Mouse (Mus musculus) limb, embryonic 14.5 days (tissue): ENCODE data around the gene Eif4g3. TPM values are rescaled to one million over a fixed set of nuclear protein-coding genes. Genes with fewer than 3 reads are reported as not detected.

ENCODE experiments used
- ATAC-seq: fragments of 200-750 bp; cut with Nextera tagmentation; 2 replicates; pipeline ENCODE4 v1.8.0; 2017; ENCODE audit warnings: low read depth, moderate number of reproducible peaks, moderate TSS enrichment; ENCODE audit not compliant: low FRiP score
- DNase-seq: peaks from one replicate; pipeline ENCODE4 v3.0.0-alpha.2; 2015; ENCODE audit warnings: low spot score
- H3K27ac ChIP-seq: fragments of 300-500 bp; sonication (generic); replicated peaks from 2 replicates; pipeline ENCODE4 v1.5.1; 2014; ENCODE audit warnings: low read depth, mild to moderate bottlenecking, low read length, moderate library complexity, mixed read lengths
- H3K27me3 ChIP-seq: fragments of 300-500 bp; sonication (generic); 2 replicates; pipeline ENCODE4 v1.6.1; 2014; ENCODE audit warnings: low read length, mixed read lengths; ENCODE audit not compliant: control insufficient read depth, insufficient read depth
- H3K36me3 ChIP-seq: fragments of 300-500 bp; sonication (generic); 2 replicates; pipeline ENCODE4 v1.6.1; 2014; ENCODE audit warnings: mild to moderate bottlenecking, low read length, moderate library complexity, mixed read lengths; ENCODE audit not compliant: control insufficient read depth, insufficient read depth
- H3K4me1 ChIP-seq: fragments of 300-500 bp; sonication (generic); 2 replicates; pipeline ENCODE4 v1.6.1; 2014; ENCODE audit warnings: antibody characterized with exemption, low read length, mixed read lengths; ENCODE audit not compliant: control insufficient read depth, insufficient read depth
- H3K4me2 ChIP-seq: fragments of 300-500 bp; sonication (generic); replicated peaks from 2 replicates; pipeline ENCODE4 v1.6.1; 2014; ENCODE audit warnings: low read depth, mild to moderate bottlenecking, low read length, moderate library complexity; ENCODE audit not compliant: severe bottlenecking
- H3K4me3 ChIP-seq: fragments of 300-500 bp; sonication (generic); replicated peaks from 2 replicates; pipeline ENCODE4 v1.5.1; 2014; ENCODE audit warnings: low read length
- H3K9ac ChIP-seq: fragments of 300-500 bp; sonication (generic); 2 replicates; pipeline ENCODE4 v1.6.1; 2014; ENCODE audit warnings: mild to moderate bottlenecking, low read depth, low read length, moderate library complexity; ENCODE audit not compliant: severe bottlenecking
- H3K9me3 ChIP-seq: fragments of 300-500 bp; sonication (generic); 2 replicates; pipeline ENCODE4 v1.6.1; 2016; ENCODE audit warnings: low read length; ENCODE audit not compliant: control insufficient read depth
- POLR2A ChIP-seq: fragments of 200-500 bp; IDR thresholded peaks from 2 replicates; pipeline ENCODE4 v1.8.0; 2012; ENCODE audit warnings: inconsistent platforms, mild to moderate bottlenecking, moderate library complexity, borderline replicate concordance; ENCODE audit not compliant: insufficient read depth, insufficient read length; ENCODE audit errors: extremely low read depth
- WGBS: fragments of 180-500 bp; shearing (Covaris S2); extraction: QIAGEN DNeasy Blood & Tissue Kit; methylation state at CpG from one replicate; pipeline ENCODE4 v1.1.7; 2014; 5-methylcytosine and 5-hydroxymethylcytosine counted together
- polyA plus RNA-seq, 2 experiments: library from polyadenylated mRNA; depleted of rRNA in 1 of 2; stranded (reverse) in 1 of 2; unstranded in 1 of 2; fragments of >200 nt; fragmentation: Nextera tagmentation in 1 of 2; extraction: Ambion mirVana in 1 of 2; gene quantifications; 2 replicates each; pipeline versions ENCODE4 v1.2.1 to v1.2.3; 2012 to 2014

The Eif4g3 gene
- polyA plus RNA-seq, 2 experiments, result 38.7 to 106 TPM

DNA sequence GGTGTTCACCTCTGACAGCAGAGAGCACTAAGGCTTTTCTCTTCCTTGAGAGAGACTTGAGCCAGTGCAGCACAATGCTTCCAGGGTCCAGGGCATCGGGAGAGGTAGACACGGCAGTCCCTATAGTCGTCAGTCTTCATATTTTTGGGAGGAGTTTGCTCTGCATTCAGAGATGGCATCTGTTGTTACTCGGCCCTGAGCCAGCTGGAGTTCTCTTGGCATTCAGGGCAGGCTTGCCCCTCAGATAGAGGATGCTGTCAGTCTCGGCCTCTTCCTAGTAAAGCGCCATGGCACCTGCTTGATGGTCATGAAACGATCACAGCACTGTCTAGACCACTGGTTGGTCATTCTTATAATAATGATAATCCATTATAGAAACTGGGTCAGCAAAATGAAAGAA is 131.2 kb downstream of the Eif4g3 start:
- H3K36me3 ChIP-seq, result peaks cover 61% of the 10 kb centered on the region
- no peaks in the 10 kb centered on the region for H3K4me1 ChIP-seq
- 88% methylated on average over 7 of the region's 7 CpGs for WGBS

DNA sequence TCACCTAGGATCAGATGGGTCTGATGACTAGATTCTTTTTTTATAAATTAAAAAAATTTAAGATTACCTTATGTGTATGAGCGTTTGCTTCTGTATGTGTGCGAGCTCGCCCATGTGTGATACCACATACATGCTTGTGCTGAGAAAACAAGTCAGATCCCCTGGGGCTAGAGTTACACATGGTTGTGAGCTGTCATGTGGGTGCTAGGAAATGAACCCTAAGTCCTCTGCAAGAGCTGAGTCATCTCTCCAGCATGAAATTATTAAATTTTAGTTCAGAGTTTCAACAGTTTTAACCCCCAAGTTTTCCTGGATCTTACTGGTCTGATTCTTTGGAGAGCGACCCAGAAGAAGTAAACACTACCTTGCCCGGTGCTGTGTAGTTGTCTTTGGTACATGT is 134.5 kb downstream of the Eif4g3 start:
- DNase-seq (no peak), ATAC-seq (no peak)
- Histone ChIP-seq H3K4me2 (no peak overlapping the region), H3K4me3 (no peak overlapping the region), H3K27ac (no peak overlapping the region), H3K36me3 (peaks cover 53% of the 10 kb centered on the region), H3K4me1 (no peaks in the 10 kb centered on the region), H3K27me3 (no peaks in the 10 kb centered on the region), H3K9ac (no peak overlapping the region), H3K9me3 (no peaks in the 10 kb centered on the region)
- WGBS, result 96% methylated on average over 5 of the region's 5 CpGs
- no peak for TF ChIP-seq POLR2A

More for the DNA sequence above, 131.2 kb downstream of the Eif4g3 start:
- TF ChIP-seq POLR2A, result no peak
- ATAC-seq, result no peak
- Histone ChIP-seq H3K4me2 (no peak overlapping the region), H3K27ac (no peak overlapping the region), H3K27me3 (no peaks in the 10 kb centered on the region), H3K9me3 (no peaks in the 10 kb centered on the region), H3K4me3 (no peak overlapping the region), H3K9ac (no peak overlapping the region)
- no peak for DNase-seq

DNA sequence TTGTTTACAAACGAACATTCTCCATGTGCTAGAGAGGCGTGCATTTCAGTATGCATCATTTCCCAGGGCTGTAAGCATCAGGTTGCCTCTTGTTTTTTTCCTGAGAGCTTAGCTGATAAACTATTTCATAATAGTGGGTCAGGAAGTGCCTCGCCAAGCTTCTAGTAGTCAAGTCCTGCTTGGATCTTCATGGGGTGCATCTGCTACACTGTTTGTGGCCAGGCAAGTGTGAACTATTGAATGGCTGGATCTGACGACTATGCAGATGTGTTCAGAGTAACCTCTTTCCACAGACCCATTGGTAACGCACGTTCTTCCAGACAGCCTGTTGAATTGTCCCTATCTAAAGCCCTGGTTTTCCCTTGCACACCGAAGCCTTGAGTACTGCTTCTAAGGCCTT is 135.0 kb downstream of the Eif4g3 start:
- Histone ChIP-seq H3K36me3 (peaks cover 57% of the 10 kb centered on the region), H3K4me3 (no peak overlapping the region), H3K4me2 (no peak overlapping the region), H3K27me3 (no peaks in the 10 kb centered on the region), H3K9ac (no peak overlapping the region), H3K27ac (no peak overlapping the region), H3K9me3 (no peaks in the 10 kb centered on the region), H3K4me1 (no peaks in the 10 kb centered on the region)
- no peak for TF ChIP-seq POLR2A
- DNase-seq, result no peak
- no peak for ATAC-seq
- 89% methylated on average over 7 of the region's 7 CpGs for WGBS

DNA sequence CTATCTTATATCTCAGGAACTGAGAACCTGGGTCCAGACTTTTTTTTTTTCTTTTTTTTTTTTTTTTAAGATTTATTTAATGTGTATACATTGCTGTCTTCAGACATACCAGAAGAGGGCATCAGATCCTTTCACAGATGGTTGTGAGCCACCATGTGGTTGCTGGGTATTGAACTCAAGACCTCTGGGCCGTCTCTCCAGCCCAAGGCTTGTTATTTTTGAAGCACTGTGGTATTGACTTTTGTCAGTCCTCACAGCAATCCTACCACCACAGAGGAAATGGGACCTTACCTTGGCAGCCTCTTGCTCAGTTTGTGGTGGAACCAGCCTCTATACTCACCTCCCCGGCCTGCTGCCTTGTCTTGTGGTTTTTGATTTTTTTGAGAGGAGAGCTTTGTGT is 137.3 kb downstream of the Eif4g3 start:
- Histone ChIP-seq H3K4me3 (no peak overlapping the region), H3K27ac (no peak overlapping the region), H3K9me3 (no peaks in the 10 kb centered on the region), H3K9ac (no peak overlapping the region), H3K36me3 (peaks cover 66% of the 10 kb centered on the region), H3K27me3 (no peaks in the 10 kb centered on the region), H3K4me2 (no peak overlapping the region), H3K4me1 (no peaks in the 10 kb centered on the region)
- TF ChIP-seq POLR2A, result no peak
- DNase-seq (no peak), ATAC-seq (no peak)
- WGBS, result 75% methylated on average over 2 of the region's 2 CpGs

DNA sequence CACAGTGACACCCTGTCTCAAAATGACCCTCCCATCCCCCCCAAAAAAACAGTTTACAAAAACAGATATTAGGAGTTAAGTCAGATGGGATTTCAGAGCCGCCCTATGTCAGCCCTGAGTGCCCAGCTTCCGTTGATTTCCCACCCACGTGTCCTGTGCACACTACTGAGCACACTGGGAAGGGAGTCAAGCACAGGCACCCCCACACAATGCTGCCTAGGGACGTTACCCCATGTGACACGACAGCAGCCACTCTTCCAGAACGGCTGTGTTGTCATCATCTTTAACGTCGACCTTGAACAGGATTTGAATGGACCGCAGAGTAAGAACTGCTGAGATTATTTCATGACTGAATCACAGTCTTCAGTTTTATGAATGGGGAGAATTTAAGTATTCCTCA is 138.4 kb downstream of the Eif4g3 start:
- H3K4me3 ChIP-seq, result no peak overlapping the region
- no peak for TF ChIP-seq POLR2A
- H3K4me2 ChIP-seq, result no peak overlapping the region
- ATAC-seq, result no peak
- H3K9me3 ChIP-seq, result no peaks in the 10 kb centered on the region
- WGBS, result 89% methylated on average over 9 of the region's 9 CpGs
- H3K36me3 ChIP-seq, result peaks cover 62% of the 10 kb centered on the region
- H3K27me3 ChIP-seq, result no peaks in the 10 kb centered on the region
- H3K27ac ChIP-seq, result no peak overlapping the region
- H3K9ac ChIP-seq, result no peak overlapping the region
- no peak for DNase-seq
- H3K4me1 ChIP-seq, result no peaks in the 10 kb centered on the region

DNA sequence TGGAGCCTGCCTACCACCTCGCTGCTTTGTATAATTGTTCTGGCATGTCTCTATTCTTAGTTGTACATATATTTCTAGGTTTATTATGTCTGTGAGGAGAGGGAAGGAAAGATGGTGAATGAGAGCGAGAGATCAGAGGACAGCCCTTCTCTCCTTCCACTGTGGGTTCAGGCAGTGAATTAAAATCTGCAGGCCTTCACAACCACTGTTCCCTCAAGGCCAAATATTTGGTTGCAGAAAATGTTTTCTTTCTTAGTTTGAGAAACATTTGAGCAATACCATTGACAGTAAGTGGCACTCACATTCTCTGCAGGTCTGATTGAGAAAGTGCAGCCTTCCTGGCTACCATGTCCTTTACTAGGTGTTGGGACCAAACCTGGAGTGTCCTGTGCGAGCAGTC is 138.9 kb downstream of the Eif4g3 start:
- Histone ChIP-seq H3K36me3 (peaks cover 57% of the 10 kb centered on the region), H3K27me3 (no peaks in the 10 kb centered on the region), H3K4me1 (no peaks in the 10 kb centered on the region), H3K4me2 (no peak overlapping the region), H3K27ac (no peak overlapping the region), H3K4me3 (no peak overlapping the region), H3K9ac (no peak overlapping the region), H3K9me3 (no peaks in the 10 kb centered on the region)
- TF ChIP-seq POLR2A, result no peak
- 94% methylated on average over 3 of the region's 3 CpGs for WGBS
- ATAC-seq (no peak), DNase-seq (no peak)
